Mouse (Mus musculus): ENCODE results near the gene Luc7l2. TPM values are rescaled to one million over a fixed set of nuclear protein-coding genes. Genes with fewer than 3 reads are reported as not detected.

Gene Luc7l2
- polyA plus RNA-seq, 1 experiment, result 194 TPM

GRCm38 (mm10) chr6:38609892-38610291 is 58.8 kb downstream of the Luc7l2 start:
- DNase-seq, result no peak
- Histone ChIP-seq H3K27ac (ENCODE audit: insufficient read depth, low read length) (no peak overlapping the region), H3K4me1 (ENCODE audit: control insufficient read depth, insufficient read depth, low read length) (no peaks in the 10 kb centered on the region), H3K4me3 (replicated peaks; ENCODE audit: insufficient read depth, low read depth, low read length) (no peak overlapping the region), H3K27me3 (ENCODE audit: control insufficient read depth, insufficient read depth, low read length) (no peaks in the 10 kb centered on the region)
- no peak for TF ChIP-seq CTCF (IDR thresholded peaks at IDR 0.05; ENCODE audit: borderline replicate concordance, insufficient read depth, low read depth, low read length)
- 67% methylated on average over 2 of the region's 2 CpGs for whole genome bisulfite sequencing

DNA sequence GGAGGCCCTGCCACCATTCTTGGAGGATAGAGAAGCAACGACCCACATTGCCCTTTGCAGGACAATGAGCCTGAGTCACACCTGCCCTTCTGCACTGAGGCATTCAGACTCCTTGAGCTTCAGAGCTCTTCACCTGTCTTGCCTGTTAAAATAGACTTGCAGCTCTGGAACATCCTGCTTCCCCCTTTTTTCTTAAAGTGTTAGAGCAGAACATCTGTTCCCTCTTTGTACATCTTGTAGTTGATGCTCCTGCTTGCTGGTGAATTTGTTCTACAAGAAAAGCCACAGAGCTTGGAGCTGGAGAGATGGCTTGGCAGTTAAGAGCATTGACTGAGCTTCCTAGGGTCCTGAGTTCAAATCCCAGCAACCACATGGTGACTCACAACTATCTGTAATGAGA is 71.3 kb downstream of the Luc7l2 start:
- peaks cover 7% of the 10 kb centered on the region; the same call in 1 of the 2 replicates for H3K4me1 ChIP-seq (ENCODE audit: control insufficient read depth, insufficient read depth, low read length)
- no peak overlapping the region for H3K27ac ChIP-seq (ENCODE audit: insufficient read depth, low read length)
- TF ChIP-seq CTCF (IDR thresholded peaks at IDR 0.05; ENCODE audit: borderline replicate concordance, insufficient read depth, low read depth, low read length) (no peak), POLR2A (IDR thresholded peaks at IDR 0.05; ENCODE audit: borderline replicate concordance, insufficient read depth, low read length) (no peak)
- 87% methylated on average over 1 of the region's 1 CpGs for WGBS
- no peak for DNase-seq
- no peak overlapping the region for H3K4me3 ChIP-seq (replicated peaks; ENCODE audit: insufficient read depth, low read depth, low read length)
- H3K27me3 ChIP-seq (ENCODE audit: control insufficient read depth, insufficient read depth, low read length), result no peaks in the 10 kb centered on the region

GRCm38 (mm10) chr6:38623457-38623856 is 72.3 kb downstream of the Luc7l2 start:
- TF ChIP-seq POLR2A (IDR thresholded peaks at IDR 0.05; ENCODE audit: borderline replicate concordance, insufficient read depth, low read length), result no peak
- no peak for TF ChIP-seq CTCF (IDR thresholded peaks at IDR 0.05; ENCODE audit: borderline replicate concordance, insufficient read depth, low read depth, low read length)
- Histone ChIP-seq H3K4me1 (ENCODE audit: control insufficient read depth, insufficient read depth, low read length) (peaks cover 7% of the 10 kb centered on the region; the same call in 1 of the 2 replicates), H3K4me3 (replicated peaks; ENCODE audit: insufficient read depth, low read depth, low read length) (no peak overlapping the region), H3K27ac (ENCODE audit: insufficient read depth, low read length) (no peak overlapping the region), H3K27me3 (ENCODE audit: control insufficient read depth, insufficient read depth, low read length) (no peaks in the 10 kb centered on the region)
- WGBS, result 43% methylated on average over 2 of the region's 2 CpGs
- DNase-seq, result no peak

DNA sequence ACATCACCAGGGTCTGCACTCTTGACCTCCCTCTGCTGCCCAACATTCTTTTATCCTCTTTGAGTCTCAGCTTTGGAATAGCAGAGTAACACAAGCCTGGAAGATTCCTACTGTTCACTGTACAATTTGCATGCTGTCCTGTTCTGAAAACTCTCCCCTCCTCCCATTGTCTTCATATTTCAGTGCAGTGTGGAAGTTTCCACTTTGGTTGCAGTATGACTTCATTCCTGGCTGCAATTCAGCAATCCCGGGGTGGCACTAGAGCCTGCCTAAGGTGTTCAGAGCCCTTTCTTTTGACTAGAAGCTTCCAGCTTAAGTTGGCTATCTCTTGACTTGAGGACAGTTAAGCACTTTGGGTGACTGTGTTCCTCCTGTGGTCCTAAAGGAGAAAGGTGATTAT is 73.3 kb downstream of the Luc7l2 start:
- Histone ChIP-seq H3K4me3 (replicated peaks; ENCODE audit: insufficient read depth, low read depth, low read length) (no peak overlapping the region), H3K27me3 (ENCODE audit: control insufficient read depth, insufficient read depth, low read length) (no peaks in the 10 kb centered on the region), H3K27ac (ENCODE audit: insufficient read depth, low read length) (peak overlapping the region; percentile 8; the same call in 1 of the 2 replicates), H3K4me1 (ENCODE audit: control insufficient read depth, insufficient read depth, low read length) (peaks cover 7% of the 10 kb centered on the region; the same call in 1 of the 2 replicates)
- no peak for TF ChIP-seq CTCF (IDR thresholded peaks at IDR 0.05; ENCODE audit: borderline replicate concordance, insufficient read depth, low read depth, low read length)
- no peak for TF ChIP-seq POLR2A (IDR thresholded peaks at IDR 0.05; ENCODE audit: borderline replicate concordance, insufficient read depth, low read length)
- DNase-seq, result peak; percentile 71 to 81
- 0% methylated on average over 1 of the region's 1 CpGs for WGBS

- Histone ChIP-seq H3K4me3 (replicated peaks; ENCODE audit: insufficient read depth, low read depth, low read length) (no peak overlapping the region), H3K4me1 (ENCODE audit: control insufficient read depth, insufficient read depth, low read length) (peaks cover 7% of the 10 kb centered on the region; the same call in 1 of the 2 replicates), H3K27me3 (ENCODE audit: control insufficient read depth, insufficient read depth, low read length) (no peaks in the 10 kb centered on the region), H3K27ac (ENCODE audit: insufficient read depth, low read length) (no peak overlapping the region)
- WGBS, result 91% methylated on average over 5 of the region's 5 CpGs
- DNase-seq, result no peak
- no peak for TF ChIP-seq CTCF (IDR thresholded peaks at IDR 0.05; ENCODE audit: borderline replicate concordance, insufficient read depth, low read depth, low read length)
- no peak for TF ChIP-seq POLR2A (IDR thresholded peaks at IDR 0.05; ENCODE audit: borderline replicate concordance, insufficient read depth, low read length)
Observed at GRCm38 (mm10) chr6:38626086-38626485, 75.0 kb downstream of the Luc7l2 start.

DNA sequence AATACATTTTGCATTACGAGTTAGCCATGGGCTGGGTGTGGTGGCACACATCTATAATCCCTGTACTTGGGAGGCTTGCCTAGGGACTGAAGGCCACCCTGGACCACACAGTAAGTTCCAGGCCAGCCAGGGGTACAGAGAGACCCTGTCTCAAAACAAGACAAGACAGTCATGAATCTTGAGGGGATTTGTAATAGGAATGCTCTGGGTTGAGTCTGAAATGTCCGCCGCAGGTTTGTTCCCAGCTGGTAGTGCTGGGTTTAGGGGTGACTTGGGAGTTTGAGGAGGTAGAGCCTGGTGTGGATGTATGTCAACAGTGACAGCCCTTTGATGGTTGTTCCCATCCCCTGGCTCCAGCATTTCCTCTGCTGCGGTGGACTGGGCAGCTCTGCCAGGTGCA is 75.9 kb downstream of the Luc7l2 start:
- Histone ChIP-seq H3K4me3 (replicated peaks; ENCODE audit: insufficient read depth, low read depth, low read length) (no peak overlapping the region), H3K27ac (ENCODE audit: insufficient read depth, low read length) (no peak overlapping the region), H3K27me3 (ENCODE audit: control insufficient read depth, insufficient read depth, low read length) (no peaks in the 10 kb centered on the region), H3K4me1 (ENCODE audit: control insufficient read depth, insufficient read depth, low read length) (peaks cover 7% of the 10 kb centered on the region; the same call in 1 of the 2 replicates)
- WGBS, result 96% methylated on average over 4 of the region's 4 CpGs
- TF ChIP-seq POLR2A (IDR thresholded peaks at IDR 0.05; ENCODE audit: borderline replicate concordance, insufficient read depth, low read length), result no peak
- TF ChIP-seq CTCF (IDR thresholded peaks at IDR 0.05; ENCODE audit: borderline replicate concordance, insufficient read depth, low read depth, low read length), result no peak
- DNase-seq, result no peak

DNA sequence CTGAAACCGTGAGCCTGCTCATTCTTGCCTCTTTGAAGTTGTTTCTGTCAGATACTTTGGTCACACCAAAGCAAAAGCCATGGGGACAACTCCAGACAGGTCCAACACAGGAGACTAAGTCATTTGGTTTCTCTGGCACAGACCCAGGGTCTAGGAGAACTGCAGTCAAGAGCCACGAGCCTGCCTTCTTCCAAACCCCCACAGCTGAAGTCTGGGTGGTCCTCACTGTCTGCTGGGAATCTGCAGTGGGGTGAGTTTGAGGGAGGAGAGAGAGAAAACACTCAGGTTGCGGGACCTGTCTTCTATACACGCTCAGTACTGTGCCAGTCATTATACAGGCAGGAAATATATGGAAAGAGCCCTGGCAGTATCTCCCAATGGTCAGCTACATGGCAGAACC is 76.4 kb downstream of the Luc7l2 start:
- TF ChIP-seq CTCF (IDR thresholded peaks at IDR 0.05; ENCODE audit: borderline replicate concordance, insufficient read depth, low read depth, low read length), result no peak
- TF ChIP-seq POLR2A (IDR thresholded peaks at IDR 0.05; ENCODE audit: borderline replicate concordance, insufficient read depth, low read length), result no peak
- H3K27ac ChIP-seq (ENCODE audit: insufficient read depth, low read length), result no peak overlapping the region
- DNase-seq, result no peak
- H3K4me1 ChIP-seq (ENCODE audit: control insufficient read depth, insufficient read depth, low read length), result peaks cover 7% of the 10 kb centered on the region; the same call in 1 of the 2 replicates
- WGBS, result 70% methylated on average over 4 of the region's 4 CpGs
- no peaks in the 10 kb centered on the region for H3K27me3 ChIP-seq (ENCODE audit: control insufficient read depth, insufficient read depth, low read length)
- H3K4me3 ChIP-seq (replicated peaks; ENCODE audit: insufficient read depth, low read depth, low read length), result no peak overlapping the region

GRCm38 (mm10) chr6:38629556-38629955 is 78.4 kb downstream of the Luc7l2 start:
- H3K27me3 ChIP-seq (ENCODE audit: control insufficient read depth, insufficient read depth, low read length), result no peaks in the 10 kb centered on the region
- no peak for DNase-seq
- WGBS, result 100% methylated on average over 1 of the region's 1 CpGs
- H3K27ac ChIP-seq (ENCODE audit: insufficient read depth, low read length), result no peak overlapping the region
- no peak overlapping the region for H3K4me3 ChIP-seq (replicated peaks; ENCODE audit: insufficient read depth, low read depth, low read length)
- TF ChIP-seq POLR2A (IDR thresholded peaks at IDR 0.05; ENCODE audit: borderline replicate concordance, insufficient read depth, low read length), result no peak
- no peak for TF ChIP-seq CTCF (IDR thresholded peaks at IDR 0.05; ENCODE audit: borderline replicate concordance, insufficient read depth, low read depth, low read length)
- peaks cover 4% of the 10 kb centered on the region; the same call in 1 of the 2 replicates for H3K4me1 ChIP-seq (ENCODE audit: control insufficient read depth, insufficient read depth, low read length)
